Mouse (Mus musculus): ENCODE results near the gene Wdr24. TPM values are rescaled to one million over a fixed set of nuclear protein-coding genes. Genes with fewer than 3 reads are reported as not detected.
A peak's percentile ranks its signal among the peaks of the same experiment; 100 is the strongest.

Gene Wdr24
- polyA plus RNA-seq, 1 experiment from 2014 or later = 31.8 TPM

- Histone ChIP-seq H3K4me2 (ENCODE audit: low read depth) (no peak overlapping the region), H3K9me3 (ENCODE audit: control insufficient read depth, low read length) (no peaks in the 10 kb centered on the region), H3K36me3 (ENCODE audit: control insufficient read depth, insufficient read depth, low read length) (peaks cover 3% of the 10 kb centered on the region; the same call in 1 of the 2 replicates)
Observed at GRCm38 (mm10) chr17:25786781-25787504, 36.5 kb upstream of the Wdr24 start.

GRCm38 (mm10) chr17:25791320-25791842, 32.0 kb upstream of the Wdr24 start:
- DNase-seq (ENCODE audit: low spot score) = peak; percentile 56
- peak overlapping the region; percentile 75 for H3K9ac ChIP-seq (ENCODE audit: low read length)
- peaks cover 40% of the 10 kb centered on the region for H3K4me1 ChIP-seq (ENCODE audit: control insufficient read depth, insufficient read depth, low read length)
- ATAC-seq (ENCODE audit: insufficient read depth, low FRiP score, low TSS enrichment) = no peak
- H3K4me2 ChIP-seq (ENCODE audit: low read depth) = peak overlapping the region; percentile 96
- 0 out of 2 replicates have a peak, but pooled peaks cover 2% of the 10 kb centered on the region for H3K36me3 ChIP-seq (ENCODE audit: control insufficient read depth, insufficient read depth, low read length)
- H3K27me3 ChIP-seq (ENCODE audit: control insufficient read depth, insufficient read depth, low read length) = no peaks in the 10 kb centered on the region
- peak overlapping the region; percentile 56 for H3K4me3 ChIP-seq (ENCODE audit: low read depth, low read length)
- peak overlapping the region; percentile 88 for H3K27ac ChIP-seq (ENCODE audit: low read depth, low read length)
- H3K9me3 ChIP-seq (ENCODE audit: control insufficient read depth, low read length) = no peaks in the 10 kb centered on the region
- 31% methylated on average over 19 of the region's 19 CpGs for WGBS

More at GRCm38 (mm10) chr17:25786781-25787504, 36.5 kb upstream of the Wdr24 start:
- H3K27ac ChIP-seq (ENCODE audit: low read depth, low read length) = no peak overlapping the region
- DNase-seq (ENCODE audit: low spot score) = no peak
- ATAC-seq (ENCODE audit: insufficient read depth, low FRiP score, low TSS enrichment) = no peak
- no peaks in the 10 kb centered on the region for H3K27me3 ChIP-seq (ENCODE audit: control insufficient read depth, insufficient read depth, low read length)
- no peak overlapping the region for H3K4me3 ChIP-seq (ENCODE audit: low read depth, low read length)
- H3K4me1 ChIP-seq (ENCODE audit: control insufficient read depth, insufficient read depth, low read length) = peaks cover 14% of the 10 kb centered on the region
- 93% methylated on average over 9 of the region's 9 CpGs for WGBS
- no peak overlapping the region for H3K9ac ChIP-seq (ENCODE audit: low read length)

- H3K4me2 ChIP-seq (ENCODE audit: low read depth) = peak overlapping the region; percentile 96
- H3K4me1 ChIP-seq (ENCODE audit: control insufficient read depth, insufficient read depth, low read length) = peaks cover 40% of the 10 kb centered on the region
- under 1% methylated on average over 45 of the region's 45 CpGs for WGBS
- ATAC-seq (ENCODE audit: insufficient read depth, low FRiP score, low TSS enrichment) = peak; percentile 29; the same call in 1 of the 2 replicates
- H3K36me3 ChIP-seq (ENCODE audit: control insufficient read depth, insufficient read depth, low read length) = 0 out of 2 replicates have a peak, but pooled peaks cover 2% of the 10 kb centered on the region
- H3K4me3 ChIP-seq (ENCODE audit: low read depth, low read length) = peak overlapping the region; percentile 56
- H3K9ac ChIP-seq (ENCODE audit: low read length) = peak overlapping the region; percentile 75
- DNase-seq (ENCODE audit: low spot score) = peak; percentile 88
- no peaks in the 10 kb centered on the region for H3K9me3 ChIP-seq (ENCODE audit: control insufficient read depth, low read length)
- no peaks in the 10 kb centered on the region for H3K27me3 ChIP-seq (ENCODE audit: control insufficient read depth, insufficient read depth, low read length)
- peak overlapping the region; percentile 88 for H3K27ac ChIP-seq (ENCODE audit: low read depth, low read length)
Observed at GRCm38 (mm10) chr17:25791843-25792527, 31.4 kb upstream of the Wdr24 start.

GRCm38 (mm10) chr17:25792615-25793014, 30.8 kb upstream of the Wdr24 start, which contains the start of gene Fam173a:
Fam173a (minus strand) TSS chr17:25792901.
- ATAC-seq (ENCODE audit: insufficient read depth, low FRiP score, low TSS enrichment) = no peak
- H3K9ac ChIP-seq (ENCODE audit: low read length) = peak within 1 kb of the TSS; percentile 84
- under 1% methylated on average over 13 of the region's 14 CpGs for WGBS
- no peaks in the 10 kb centered on the region for H3K9me3 ChIP-seq (ENCODE audit: control insufficient read depth, low read length)
- peak within 1 kb of the TSS; percentile 83 for H3K4me3 ChIP-seq (ENCODE audit: low read depth, low read length)
- H3K4me2 ChIP-seq (ENCODE audit: low read depth) = peak within 1 kb of the TSS; percentile 96
- peaks cover 44% of the 10 kb centered on the region for H3K4me1 ChIP-seq (ENCODE audit: control insufficient read depth, insufficient read depth, low read length)
- H3K27ac ChIP-seq (ENCODE audit: low read depth, low read length) = peak within 1 kb of the TSS; percentile 88
- 0 out of 2 replicates have a peak, but pooled peaks cover 2% of the 10 kb centered on the region for H3K36me3 ChIP-seq (ENCODE audit: control insufficient read depth, insufficient read depth, low read length)
- DNase-seq (ENCODE audit: low spot score) = peak; percentile 72
- H3K27me3 ChIP-seq (ENCODE audit: control insufficient read depth, insufficient read depth, low read length) = no peaks in the 10 kb centered on the region

- 46% methylated on average over 13 of the region's 13 CpGs for WGBS
- H3K27ac ChIP-seq (ENCODE audit: low read depth, low read length) = peak overlapping the region; percentile 88
- DNase-seq (ENCODE audit: low spot score) (peak; percentile 68), ATAC-seq (ENCODE audit: insufficient read depth, low FRiP score, low TSS enrichment) (peak; percentile 60)
- peaks cover 45% of the 10 kb centered on the region for H3K4me1 ChIP-seq (ENCODE audit: control insufficient read depth, insufficient read depth, low read length)
- peak overlapping the region; percentile 84 for H3K9ac ChIP-seq (ENCODE audit: low read length)
- 0 out of 2 replicates have a peak, but pooled peaks cover 2% of the 10 kb centered on the region for H3K36me3 ChIP-seq (ENCODE audit: control insufficient read depth, insufficient read depth, low read length)
- no peaks in the 10 kb centered on the region for H3K9me3 ChIP-seq (ENCODE audit: control insufficient read depth, low read length)
- peak overlapping the region; percentile 83 for H3K4me3 ChIP-seq (ENCODE audit: low read depth, low read length)
- no peaks in the 10 kb centered on the region for H3K27me3 ChIP-seq (ENCODE audit: control insufficient read depth, insufficient read depth, low read length)
- peak overlapping the region; percentile 96 for H3K4me2 ChIP-seq (ENCODE audit: low read depth)
Observed at GRCm38 (mm10) chr17:25794197-25794596, 29.2 kb upstream of the Wdr24 start.

- ATAC-seq (ENCODE audit: insufficient read depth, low FRiP score, low TSS enrichment) = no peak
- peaks cover 45% of the 10 kb centered on the region for H3K4me1 ChIP-seq (ENCODE audit: control insufficient read depth, insufficient read depth, low read length)
- 61% methylated on average over 17 of the region's 17 CpGs for WGBS
Observed at GRCm38 (mm10) chr17:25794998-25795397, 28.4 kb upstream of the Wdr24 start.

GRCm38 (mm10) chr17:25795609-25796092, 27.8 kb upstream of the Wdr24 start, which contains the start of gene AC134908.4:
AC134908.4 (minus strand) TSS chr17:25795659.
- Histone ChIP-seq H3K4me3 (ENCODE audit: low read depth, low read length) (peak within 1 kb of the TSS; percentile 83), H3K36me3 (ENCODE audit: control insufficient read depth, insufficient read depth, low read length) (0 out of 2 replicates have a peak, but pooled peaks cover 2% of the 10 kb centered on the region), H3K27me3 (ENCODE audit: control insufficient read depth, insufficient read depth, low read length) (no peaks in the 10 kb centered on the region), H3K4me1 (ENCODE audit: control insufficient read depth, insufficient read depth, low read length) (peaks cover 45% of the 10 kb centered on the region), H3K4me2 (ENCODE audit: low read depth) (peak within 1 kb of the TSS; percentile 96), H3K9me3 (ENCODE audit: control insufficient read depth, low read length) (no peaks in the 10 kb centered on the region), H3K9ac (ENCODE audit: low read length) (peak within 1 kb of the TSS; percentile 84), H3K27ac (ENCODE audit: low read depth, low read length) (peak within 1 kb of the TSS; percentile 88)
- DNase-seq (ENCODE audit: low spot score) = peak; percentile 79
- 0% methylated on average over 6 of the region's 6 CpGs for WGBS
- 0 out of 2 replicates have a peak, but pooled peaks have one; percentile 35 for ATAC-seq (ENCODE audit: insufficient read depth, low FRiP score, low TSS enrichment)

More at GRCm38 (mm10) chr17:25794998-25795397, 28.4 kb upstream of the Wdr24 start:
- H3K36me3 ChIP-seq (ENCODE audit: control insufficient read depth, insufficient read depth, low read length) = 0 out of 2 replicates have a peak, but pooled peaks cover 2% of the 10 kb centered on the region
- H3K4me3 ChIP-seq (ENCODE audit: low read depth, low read length) = peak overlapping the region; percentile 83
- peak overlapping the region; percentile 88 for H3K27ac ChIP-seq (ENCODE audit: low read depth, low read length)
- H3K9ac ChIP-seq (ENCODE audit: low read length) = peak overlapping the region; percentile 84
- H3K9me3 ChIP-seq (ENCODE audit: control insufficient read depth, low read length) = no peaks in the 10 kb centered on the region
- no peaks in the 10 kb centered on the region for H3K27me3 ChIP-seq (ENCODE audit: control insufficient read depth, insufficient read depth, low read length)
- DNase-seq (ENCODE audit: low spot score) = no peak
- H3K4me2 ChIP-seq (ENCODE audit: low read depth) = peak overlapping the region; percentile 96

GRCm38 (mm10) chr17:25796211-25796771, 27.1 kb upstream of the Wdr24 start:
- under 1% methylated on average over 37 of the region's 37 CpGs for WGBS

More at GRCm38 (mm10) chr17:25796211-25796771, 27.1 kb upstream of the Wdr24 start:
- Histone ChIP-seq H3K4me2 (ENCODE audit: low read depth) (peak overlapping the region; percentile 96), H3K4me3 (ENCODE audit: low read depth, low read length) (peak overlapping the region; percentile 83), H3K36me3 (ENCODE audit: control insufficient read depth, insufficient read depth, low read length) (0 out of 2 replicates have a peak, but pooled peaks cover 2% of the 10 kb centered on the region), H3K27ac (ENCODE audit: low read depth, low read length) (peak overlapping the region; percentile 88), H3K27me3 (ENCODE audit: control insufficient read depth, insufficient read depth, low read length) (no peaks in the 10 kb centered on the region), H3K9ac (ENCODE audit: low read length) (peak overlapping the region; percentile 84), H3K9me3 (ENCODE audit: control insufficient read depth, low read length) (no peaks in the 10 kb centered on the region), H3K4me1 (ENCODE audit: control insufficient read depth, insufficient read depth, low read length) (peaks cover 43% of the 10 kb centered on the region)
- ATAC-seq (ENCODE audit: insufficient read depth, low FRiP score, low TSS enrichment) (no peak), DNase-seq (ENCODE audit: low spot score) (no peak)

All from neural tube, embryonic 11.5 days (tissue).